Mouse (Mus musculus): ENCODE results near the gene Thbd.

- TF ChIP-seq CTCF (IDR thresholded peaks at IDR 0.05; ENCODE audit: low read depth) (no peak), EP300 (IDR thresholded peaks at IDR 0.05; ENCODE audit: low read depth) (no peak)
Observed at GRCm38 (mm10) chr2:148397015-148397783, 10.8 kb downstream of the Thbd start.

All from heart, postnatal 0 days (tissue).